8 mouse cellular contexts compared by ENCODE assay signal in the genomic region with DNA sequence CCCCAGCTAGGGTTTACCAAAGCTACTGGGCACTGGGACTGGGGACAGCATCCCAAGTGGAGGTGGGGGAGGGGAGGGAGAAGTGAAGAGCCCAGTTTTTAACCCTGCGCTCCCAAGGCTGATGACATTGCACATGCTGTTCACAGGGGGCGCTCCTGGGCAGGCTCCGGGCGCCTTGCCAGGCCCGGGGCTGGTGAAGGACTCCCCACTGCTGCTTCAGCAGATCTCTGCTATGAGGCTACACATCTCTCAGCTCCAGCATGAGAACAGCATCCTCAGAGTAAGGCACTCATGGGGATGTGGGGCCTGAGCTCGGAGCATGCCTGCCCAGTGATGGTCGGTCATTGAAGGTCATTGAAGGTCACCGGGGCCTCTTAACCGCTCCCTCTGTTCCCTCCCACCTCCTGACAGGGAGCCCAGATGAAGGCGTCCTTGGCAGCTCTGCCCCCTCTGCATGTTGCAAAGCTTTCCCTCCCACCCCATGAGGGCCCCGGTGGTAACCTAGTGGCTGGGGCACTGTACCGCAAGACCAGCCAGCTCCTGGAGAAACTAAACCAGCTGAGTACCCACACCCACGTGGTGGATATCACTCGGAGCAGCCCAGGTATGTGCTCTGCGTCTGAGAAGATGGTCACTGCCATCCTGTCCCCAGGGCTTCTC. TPM values are rescaled to one million over a fixed set of nuclear protein-coding genes. Genes with fewer than 3 reads are reported as not detected.
DNase-seq lines count a peak whose midpoint lies in the region; ATAC-seq and TF ChIP-seq lines count a peak whose summit lies in the region.

No protein-coding gene starts in this region.

- intact Hi-C loops in heart, postnatal 36 days (cut with DNase I) = no loop called here
- intact Hi-C loops in left cerebral cortex, adult 2 months (cut with DNase I) = no loop called here

- no peak for DNase-seq in heart, adult 8-10 months (ENCODE audit: low spot score)
- peak; percentile 64 for DNase-seq in R1 (ENCODE audit: low read depth, low spot score)
- DNase-seq in cerebellum, postnatal 36 days = peak; percentile 84 to 87
- DNase-seq in heart, postnatal 36 days = peak; percentile 16 to 29
- DNase-seq in left cerebral cortex, adult 2 months (ENCODE audit: extremely low spot score in 1 of 2, low spot score in 2 of 2) = peak; percentile 70 to 71
- DNase-seq in right cerebral cortex, adult 18-20 months = peak; percentile 76
- DNase-seq in spleen, postnatal 4 days (ENCODE audit: low spot score in 2 of 2) = no peak

- peaks cover 86% of the 10 kb centered on the region for H3K36me3 ChIP-seq in heart, embryonic 13.5 days

- peak overlapping the region; percentile 47; the same call in 1 of the 2 replicates for H3K9ac ChIP-seq in heart, embryonic 13.5 days

- H3K4me2 ChIP-seq in heart, embryonic 13.5 days = no peak overlapping the region

- H3K27ac ChIP-seq in heart, embryonic 13.5 days (replicated peaks) = peak overlapping the region; percentile 20; the same call in 1 of the 2 replicates
- no peak overlapping the region for H3K27ac ChIP-seq in left cerebral cortex, adult 2 months

- ATAC-seq in heart, embryonic 13.5 days (ENCODE audit: extremely low read depth, insufficient number of reproducible peaks, low FRiP score, low TSS enrichment) = no peak

- no peaks in the 10 kb centered on the region for H3K9me3 ChIP-seq in heart, embryonic 13.5 days

- peak; percentile 61 for TF ChIP-seq CTCF in left cerebral cortex, adult 2 months (IDR thresholded peaks at IDR 0.05)

- H3K4me3 ChIP-seq in heart, embryonic 13.5 days = no peak overlapping the region
- H3K4me3 ChIP-seq in left cerebral cortex, adult 2 months = no peak overlapping the region

- WGBS in heart, embryonic 13.5 days = 34% methylated on average over 15 of the region's 15 CpGs

- peaks cover 15% of the 10 kb centered on the region for H3K4me1 ChIP-seq in heart, embryonic 13.5 days

- no peaks in the 10 kb centered on the region for H3K27me3 ChIP-seq in heart, embryonic 13.5 days (replicated peaks)

RNA-seq across cellular contexts. Expression of gene Slc4a5, which starts 22.2 kb away (rescaled TPM):
- polyA plus RNA-seq in heart, embryonic 13.5 days (2015; fragmentation: Nextera tagmentation; extraction: Ambion mirVana) = 0.11 and 0.37 TPM in 2 replicates
- total RNA-seq in heart, adult 8-10 months (2022) = not detected
- total RNA-seq in heart, postnatal 36 days (2021) = not detected
- 1 to 10 TPM in 1 of 2 experiments, under 1 TPM in 1; 0.84 to 1.3 TPM for total RNA-seq in left cerebral cortex, adult 2 months (2021)

RNA-seq across cellular contexts. Expression of gene Dctn1, which starts 31.8 kb away (rescaled TPM):
- 62.3 and 65.9 TPM in 2 replicates for polyA plus RNA-seq in heart, embryonic 13.5 days (2015; fragmentation: Nextera tagmentation; extraction: Ambion mirVana)
- total RNA-seq in heart, adult 8-10 months (2022) = 100 to 1,000 TPM; 120 to 137 (median 134) TPM
- total RNA-seq in heart, postnatal 36 days (2021) = 100 to 1,000 TPM; 137 to 139 TPM
- total RNA-seq in left cerebral cortex, adult 2 months (2021) = 100 to 1,000 TPM; 369 to 376 TPM

RNA-seq across cellular contexts. Expression of gene 1700003E16Rik, which starts 41.3 kb away (rescaled TPM):
- polyA plus RNA-seq in heart, embryonic 13.5 days (2015; fragmentation: Nextera tagmentation; extraction: Ambion mirVana) = 0.55 and 0.64 TPM in 2 replicates
- under 1 TPM; 0.16 to 0.41 (median 0.18) TPM for total RNA-seq in heart, adult 8-10 months (2022)
- total RNA-seq in heart, postnatal 36 days (2021) = under 1 TPM; 0.16 to 0.39 TPM
- total RNA-seq in left cerebral cortex, adult 2 months (2021) = 10 to 100 TPM; 30.9 to 35.6 TPM

RNA-seq across cellular contexts. Expression of gene Wdr54, which starts 41.3 kb away (rescaled TPM):
- 7.0 and 7.5 TPM in 2 replicates for polyA plus RNA-seq in heart, embryonic 13.5 days (2015; fragmentation: Nextera tagmentation; extraction: Ambion mirVana)
- 1 to 10 TPM; 2.1 to 2.6 (median 2.4) TPM for total RNA-seq in heart, adult 8-10 months (2022)
- total RNA-seq in heart, postnatal 36 days (2021) = 1 to 10 TPM; 1.4 to 1.5 TPM
- 10 to 100 TPM; 26.0 to 26.6 TPM for total RNA-seq in left cerebral cortex, adult 2 months (2021)

Comparison
In these comparisons a context has a peak if more than half of its experiments do, and no peak if none do; other contexts are left out.
1. DNase-seq: peak in R1 (single experiment), cerebellum, postnatal 36 days (2 of 2), heart, postnatal 36 days (2 of 2), left cerebral cortex, adult 2 months (2 of 2) and right cerebral cortex, adult 18-20 months (single experiment); none in heart, adult 8-10 months (single experiment) and spleen, postnatal 4 days (0 of 2).
2. RNA of gene 1700003E16Rik, which starts 41.3 kb away (total RNA-seq): 30.9 to 35.6 TPM in left cerebral cortex, adult 2 months; 0.16 to 0.39 TPM in heart, postnatal 36 days and 0.16 to 0.41 TPM in heart, adult 8-10 months; every median in the first group is over 10 times any median in the second.